Mouse (Mus musculus) Patski (cell line): ENCODE data around the gene Tlnrd1. TPM values are rescaled to one million over a fixed set of nuclear protein-coding genes. Genes with fewer than 3 reads are reported as not detected.

ENCODE experiments used
- ATAC-seq: fragments of 100-300 bp; one replicate; pipeline ENCODE4 v1.8.0; 2021
- CTCF ChIA-PET: fragments of 350-600 bp; sonication (Branson Sonifier 250); formaldehyde crosslinking; loops from one replicate; lab custom pipeline; 2022; ENCODE audit warnings: inconsistent platforms; lab: Charles Lee
- POLR2A ChIA-PET: fragments of 350-600 bp; sonication (Branson Sonifier 250); formaldehyde crosslinking; loops from one replicate; lab custom pipeline; 2022; ENCODE audit warnings: antibody characterized with exemption, inconsistent platforms; lab: Charles Lee
- DNase-seq: peaks from one replicate; pipeline ENCODE4 v3.0.0-alpha.2; 2011; ENCODE audit warnings: low read depth, low spot score
- H3K27me3 ChIP-seq: fragments of 371-371 bp; one replicate; pipeline ENCODE4 v1.5.1; 2021
- CTCF ChIP-seq: fragments of 100-300 bp; IDR thresholded peaks from one replicate; pipeline ENCODE4 v1.5.1; 2021
- in situ Hi-C: fragments of 300-500 bp; cut with MboI; formaldehyde crosslinking; loops from 3 replicates; pipeline ENCODE4 v1.11.1; 2018; ENCODE audit warnings: low pct_unique_long_range_greater_than_20kb, mixed read lengths
- polyA plus RNA-seq: library from polyadenylated mRNA; unstranded; gene quantifications from one replicate; pipeline ENCODE4 v1.2.3, GENCODE M21; 2021

The Tlnrd1 gene
- polyA plus RNA-seq, 1 experiment from 2014 or later: 15.6 TPM

GRCm38 (mm10) chr7:83863554-83863953, 20.6 kb downstream of the Tlnrd1 start:
- CTCF ChIA-PET: interaction anchor here (1.1 to 1.9 kb wide), 2 partner anchors 11 to 25 kb away, joined by 3 to 6 read pairs; no protein-coding TSS in a partner anchor
- POLR2A ChIA-PET: interaction anchor here (0.7 kb wide), 1 partner anchor 16 kb away, joined by 3 read pairs; no protein-coding TSS in a partner anchor

GRCm38 (mm10) chr7:83859378-83860083, 24.6 kb downstream of the Tlnrd1 start:
- ChIA-PET CTCF (no interaction called here), POLR2A (interaction anchor here (0.7 kb wide), 1 partner anchor 131 kb away, joined by 3 read pairs; no protein-coding TSS in a partner anchor)
- TF ChIP-seq CTCF: no peak
- in situ Hi-C loops: no loop called here
- H3K27me3 ChIP-seq: no peaks in the 10 kb centered on the region
- DNase-seq (no peak), ATAC-seq (no peak)

More at GRCm38 (mm10) chr7:83863554-83863953, 20.6 kb downstream of the Tlnrd1 start:
- no peak for DNase-seq
- ATAC-seq: no peak
- TF ChIP-seq CTCF: no peak
- in situ Hi-C loops: no loop called here
- H3K27me3 ChIP-seq: no peaks in the 10 kb centered on the region

GRCm38 (mm10) chr7:83857921-83858320, 26.2 kb downstream of the Tlnrd1 start:
- ATAC-seq: no peak
- TF ChIP-seq CTCF: no peak
- ChIA-PET POLR2A (interaction anchor here (0.7 kb wide), 1 partner anchor 14 kb away, joined by 3 read pairs; no protein-coding TSS in a partner anchor), CTCF (no interaction called here)
- in situ Hi-C loops: no loop called here
- H3K27me3 ChIP-seq: no peaks in the 10 kb centered on the region
- DNase-seq: no peak

GRCm38 (mm10) chr7:83857208-83857488, 27.0 kb downstream of the Tlnrd1 start:
- in situ Hi-C loops: no loop called here
- H3K27me3 ChIP-seq: no peaks in the 10 kb centered on the region
- TF ChIP-seq CTCF: no peak
- DNase-seq: no peak
- ChIA-PET POLR2A (no interaction called here), CTCF (interaction anchor here (1.7 kb wide), 1 partner anchor 11 kb away, joined by 3 read pairs; no protein-coding TSS in a partner anchor)
- no peak for ATAC-seq

GRCm38 (mm10) chr7:83856353-83857207, 27.5 kb downstream of the Tlnrd1 start:
- no peak for ATAC-seq
- POLR2A ChIA-PET: interaction anchor here (0.6 kb wide), 1 partner anchor 20 kb away, joined by 5 read pairs; no protein-coding TSS in a partner anchor

GRCm38 (mm10) chr7:83855203-83855602, 28.9 kb downstream of the Tlnrd1 start:
- CTCF ChIA-PET: interaction anchor here (1.0 kb wide), 1 partner anchor 18 kb away, joined by 4 read pairs; no protein-coding TSS in a partner anchor
- POLR2A ChIA-PET: no interaction called here
- no peak for DNase-seq
- in situ Hi-C loops: no loop called here
- ATAC-seq: no peak
- H3K27me3 ChIP-seq: no peaks in the 10 kb centered on the region
- TF ChIP-seq CTCF: no peak

More at GRCm38 (mm10) chr7:83856353-83857207, 27.5 kb downstream of the Tlnrd1 start:
- DNase-seq: no peak
- H3K27me3 ChIP-seq: no peaks in the 10 kb centered on the region
- no peak for TF ChIP-seq CTCF
- CTCF ChIA-PET: interaction anchor here (1.0 to 1.7 kb wide), 2 partner anchors 9 to 12 kb away, joined by 3 read pairs; no protein-coding TSS in a partner anchor
- in situ Hi-C loops: no loop called here

- H3K27me3 ChIP-seq: no peaks in the 10 kb centered on the region
- ATAC-seq (no peak), DNase-seq (no peak)
- POLR2A ChIA-PET: interaction anchor here (0.6 to 0.9 kb wide), 2 partner anchors 19 to 37 kb away, joined by 3 to 5 read pairs; no protein-coding TSS in a partner anchor
- TF ChIP-seq CTCF: no peak
- in situ Hi-C loops: no loop called here
- CTCF ChIA-PET: interaction anchor here (0.7 to 1.3 kb wide), 2 partner anchors 10 kb away, joined by 3 to 6 read pairs; no protein-coding TSS in a partner anchor
Observed at GRCm38 (mm10) chr7:83852381-83853380, 31.4 kb downstream of the Tlnrd1 start.

- no peak for TF ChIP-seq CTCF
- in situ Hi-C loops: no loop called here
- no peak for ATAC-seq
- no peak for DNase-seq
- ChIA-PET POLR2A (interaction anchor here (0.6 kb wide), 1 partner anchor 14 kb away, joined by 3 read pairs; no protein-coding TSS in a partner anchor), CTCF (interaction anchor here (0.7 to 1.3 kb wide), 2 partner anchors 9 to 11 kb away, joined by 3 to 6 read pairs; no protein-coding TSS in a partner anchor)
- H3K27me3 ChIP-seq: no peaks in the 10 kb centered on the region
Observed at GRCm38 (mm10) chr7:83851569-83852380, 32.3 kb downstream of the Tlnrd1 start.
